Mouse (Mus musculus): ENCODE results near the gene Zfp518b.

Gene Zfp518b

DNA sequence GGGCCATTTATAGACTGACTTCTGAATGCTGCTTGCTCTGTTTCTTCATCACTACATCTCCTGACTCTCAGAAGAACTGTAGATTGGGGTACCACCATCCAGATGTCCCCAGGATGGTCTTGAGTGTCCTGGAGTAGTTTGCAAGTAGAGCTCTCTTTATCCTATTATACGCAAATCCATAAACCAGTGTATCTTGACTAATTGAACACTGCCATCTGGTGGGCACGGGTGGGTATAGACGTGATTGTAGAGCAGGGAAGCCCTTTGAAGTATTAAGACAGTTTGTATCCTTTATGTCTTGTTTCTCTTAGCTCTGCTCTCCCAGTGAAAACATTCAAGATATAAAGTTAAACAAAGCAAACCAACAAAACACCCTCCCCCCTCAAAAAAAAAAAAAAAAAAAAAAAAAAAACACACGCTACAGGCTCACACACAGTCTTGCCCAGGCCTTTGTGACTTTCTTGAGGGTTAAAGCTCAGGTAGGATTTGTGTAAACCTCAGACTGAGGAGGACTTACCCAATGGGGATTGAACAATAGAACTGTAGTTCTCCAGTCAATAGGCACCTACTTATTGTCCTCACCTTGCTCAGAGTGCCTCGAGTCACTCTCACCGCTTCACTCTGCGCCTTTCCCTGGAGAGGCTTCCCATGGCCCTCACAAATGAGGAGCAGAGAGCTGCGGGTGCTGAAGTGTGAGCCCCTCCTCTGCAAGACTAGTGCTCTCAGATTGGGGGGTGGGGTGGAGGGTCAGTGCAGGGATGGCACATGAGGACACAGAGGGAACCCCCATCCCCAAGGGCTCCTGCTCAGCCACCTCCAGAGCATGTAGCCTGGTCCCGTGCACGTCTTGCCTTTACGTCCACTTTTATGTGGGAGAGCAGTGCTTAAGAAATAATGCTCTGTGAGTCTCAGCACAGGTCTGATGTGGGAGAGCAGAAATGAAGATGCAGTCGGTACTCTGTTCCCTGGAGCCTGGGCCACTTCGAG, 51.9 kb downstream of the Zfp518b start:
- DNase-seq (ENCODE audit: low read depth), result peak; percentile 91

DNA sequence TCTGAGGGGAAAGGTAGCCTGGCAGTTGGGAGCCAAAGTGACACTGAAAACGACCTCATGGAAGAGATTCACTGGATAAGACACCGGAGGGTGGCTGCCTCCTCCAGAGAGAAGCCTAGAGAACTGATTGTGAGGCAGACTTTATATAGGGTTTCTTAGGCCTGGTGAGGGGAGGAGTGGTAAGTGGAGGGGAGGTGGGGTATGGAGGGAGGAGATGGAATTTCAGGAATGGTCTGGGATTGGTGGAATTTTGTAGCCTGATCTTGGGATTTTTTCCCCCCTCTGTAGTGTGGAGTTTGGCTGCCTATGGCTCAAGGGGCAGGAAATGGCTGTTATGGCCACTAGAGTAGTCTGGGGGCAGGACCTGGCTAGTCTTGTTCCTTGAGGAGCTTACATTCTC, 56.6 kb downstream of the Zfp518b start:
- no peak for DNase-seq (ENCODE audit: low read depth)

DNA sequence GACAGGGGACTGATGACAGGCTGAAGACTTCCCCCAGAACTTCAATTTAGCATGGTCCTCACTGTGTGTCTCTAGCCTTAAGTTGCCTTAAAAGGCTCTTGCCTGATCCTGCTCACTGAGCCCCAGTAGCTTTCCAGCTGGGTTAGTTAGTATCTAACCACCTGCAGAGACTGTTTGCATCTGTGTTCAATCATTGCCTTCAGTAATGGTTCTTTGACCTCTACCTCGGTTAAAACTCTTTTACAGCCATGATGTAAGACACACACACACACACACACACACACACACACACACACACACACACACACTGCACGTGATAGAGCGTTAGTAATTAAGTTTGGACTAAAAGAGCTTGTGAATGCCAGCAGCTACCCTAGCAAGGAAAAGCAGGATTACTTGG, 57.7 kb downstream of the Zfp518b start:
- DNase-seq (ENCODE audit: low read depth), result no peak

DNA sequence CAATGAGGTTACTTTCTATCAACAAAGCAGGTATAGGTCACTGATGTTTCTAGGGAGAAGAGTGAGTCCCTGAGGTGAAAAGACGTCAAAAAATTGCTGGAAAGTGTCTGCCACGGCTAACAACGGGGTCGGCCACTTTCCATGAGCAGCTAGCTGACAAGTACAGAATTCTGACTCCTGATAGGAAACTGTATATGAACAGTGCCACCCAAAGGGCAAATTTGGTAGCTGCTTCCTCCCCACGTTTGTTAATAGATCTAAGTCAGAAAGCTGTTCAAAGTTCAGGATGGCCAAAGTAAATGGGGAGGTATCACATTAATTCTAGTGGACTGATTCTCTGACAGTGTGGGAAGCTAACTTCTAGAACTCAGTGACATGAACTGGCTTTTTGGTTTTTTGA, 63.8 kb downstream of the Zfp518b start:
- DNase-seq (ENCODE audit: low read depth), result peak; percentile 72

DNA sequence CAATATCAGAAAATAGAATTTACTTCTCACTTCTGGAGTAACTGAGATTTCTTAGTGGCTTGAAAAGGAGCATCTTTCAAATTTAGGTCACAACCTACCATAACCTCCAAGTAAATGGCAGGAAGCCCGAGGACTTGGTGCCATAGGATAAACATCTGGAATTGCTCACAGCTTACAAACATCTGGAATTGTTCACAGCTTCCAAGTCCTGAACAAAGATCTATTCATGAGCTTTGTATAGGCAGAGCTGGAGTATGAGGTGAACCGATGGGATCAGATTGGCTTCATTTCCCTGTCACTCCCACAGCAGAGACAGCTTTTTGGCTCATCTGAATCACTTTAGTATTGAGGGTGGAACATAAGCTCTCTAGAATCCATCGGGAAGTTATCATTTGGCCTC, 65.7 kb downstream of the Zfp518b start:
- peak; percentile 80 for DNase-seq (ENCODE audit: low read depth)
